Mouse (Mus musculus) bone marrow macrophage, adult 2 months (primary cell): ENCODE data around the gene Etl4.

ENCODE experiments used
- CTCF ChIP-seq: IDR thresholded peaks from 2 replicates; pipeline ENCODE4 v1.5.1; 2012; ENCODE audit warnings: low read depth, mild to moderate bottlenecking, low read length, moderate library complexity
- POLR2A ChIP-seq: IDR thresholded peaks from 2 replicates; pipeline ENCODE4 v1.6.1; 2012; ENCODE audit warnings: mild to moderate bottlenecking, low read depth, low read length, borderline replicate concordance

DNA sequence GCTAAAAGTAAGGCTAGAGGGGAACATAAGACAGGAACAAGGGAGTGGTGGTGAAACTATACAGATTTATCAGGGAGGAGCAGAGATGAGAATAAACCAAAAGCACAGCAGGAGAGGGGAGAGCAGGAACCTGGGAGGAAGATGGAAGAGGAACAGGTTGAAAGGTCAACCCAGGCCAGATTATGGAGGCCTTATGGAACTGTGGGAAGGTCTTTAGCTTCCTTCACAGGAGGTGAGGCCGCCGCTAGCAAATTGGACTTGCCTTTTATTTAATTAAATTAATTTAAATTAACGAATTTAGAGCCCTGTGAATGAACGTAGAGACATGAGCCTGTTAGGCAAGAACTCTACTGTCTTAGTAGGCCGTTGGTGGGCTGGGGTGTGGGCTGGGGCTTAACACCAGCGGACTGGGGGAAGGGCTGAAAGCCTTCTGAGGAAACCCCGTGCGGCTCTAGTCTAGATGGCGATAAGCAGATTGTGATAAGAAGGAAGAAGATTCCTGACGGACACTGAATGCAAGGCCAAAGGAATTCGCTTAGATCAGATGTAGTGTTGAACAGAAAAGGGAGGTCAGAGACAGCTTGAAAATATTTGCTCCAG is 612.2 kb downstream of the Etl4 start:
- no peak for TF ChIP-seq CTCF
- no peak for TF ChIP-seq POLR2A
